Mouse (Mus musculus): Measurements from ENCODE around the gene Acsl1. TPM values are rescaled to one million over a fixed set of nuclear protein-coding genes. Genes with fewer than 3 reads are reported as not detected.

Gene Acsl1
- polyA plus RNA-seq, 1 experiment from 2014 or later: 17.2 TPM

DNA sequence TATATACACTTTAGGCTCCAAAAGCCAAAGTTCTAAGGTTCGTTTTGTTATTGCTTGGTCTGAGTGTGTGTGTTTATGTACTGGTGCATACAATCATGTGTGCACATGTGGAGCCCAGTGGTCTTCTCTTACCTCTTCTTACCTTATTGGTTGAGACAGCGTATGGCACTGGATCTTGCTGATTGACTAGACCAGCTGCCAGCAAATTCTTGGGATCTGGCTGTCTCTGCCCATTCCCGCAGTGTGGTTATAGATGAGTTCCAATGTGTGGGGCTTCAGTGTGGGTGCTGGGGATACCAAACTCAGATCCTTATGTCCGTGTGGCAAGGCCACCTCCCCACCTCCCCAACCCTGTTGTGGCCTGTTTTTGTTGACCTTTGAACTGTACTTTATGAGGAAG is 21.8 kb upstream of the Acsl1 start:
- H3K4me3 ChIP-seq (replicated peaks): no peak overlapping the region
- no peak for ATAC-seq (ENCODE audit: low FRiP score)
- WGBS: 89% methylated on average over 4 of the region's 4 CpGs
- H3K4me1 ChIP-seq: 0 out of 2 replicates have a peak, but pooled peaks cover 3% of the 10 kb centered on the region
- H3K9me3 ChIP-seq (replicated peaks): no peaks in the 10 kb centered on the region
- H3K36me3 ChIP-seq: no peaks in the 10 kb centered on the region
- H3K4me2 ChIP-seq: no peak overlapping the region
- H3K27me3 ChIP-seq (replicated peaks): 0 out of 2 replicates have a peak, but pooled peaks cover 3% of the 10 kb centered on the region
- H3K27ac ChIP-seq (replicated peaks): no peak overlapping the region
- H3K9ac ChIP-seq (replicated peaks): no peak overlapping the region

DNA sequence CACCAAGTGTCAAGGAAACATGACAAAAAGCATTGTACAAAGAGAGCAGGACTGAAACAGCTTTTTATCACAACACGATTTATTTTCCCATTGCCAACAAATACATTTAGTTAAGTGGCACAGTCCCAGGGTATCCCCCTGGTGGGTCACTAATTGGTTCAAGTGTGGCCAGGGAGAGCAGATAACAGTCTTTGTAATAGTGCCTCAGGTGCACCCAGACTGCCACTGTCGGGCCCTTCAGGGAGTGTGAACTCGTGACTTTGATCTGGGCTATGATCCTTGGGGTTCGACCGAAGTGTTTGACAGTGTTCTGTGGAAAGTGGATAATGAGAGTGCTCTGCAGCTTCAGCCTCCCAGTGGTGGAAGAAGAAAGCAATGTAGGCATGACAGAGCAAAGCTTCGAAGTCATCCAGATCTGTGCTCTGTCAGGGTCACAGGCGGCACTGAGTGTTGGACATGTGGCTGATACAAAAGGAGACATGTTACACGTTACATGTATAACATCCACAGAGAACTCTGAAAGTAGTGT is 21.1 kb upstream of the Acsl1 start:
- Histone ChIP-seq H3K27ac (replicated peaks) (no peak overlapping the region), H3K4me1 (0 out of 2 replicates have a peak, but pooled peaks cover 3% of the 10 kb centered on the region), H3K9me3 (replicated peaks) (no peaks in the 10 kb centered on the region), H3K27me3 (replicated peaks) (0 out of 2 replicates have a peak, but pooled peaks cover 3% of the 10 kb centered on the region), H3K9ac (replicated peaks) (no peak overlapping the region), H3K4me2 (no peak overlapping the region), H3K36me3 (no peaks in the 10 kb centered on the region), H3K4me3 (replicated peaks) (no peak overlapping the region)
- ATAC-seq (ENCODE audit: low FRiP score): no peak
- 81% methylated on average over 8 of the region's 8 CpGs for WGBS

DNA sequence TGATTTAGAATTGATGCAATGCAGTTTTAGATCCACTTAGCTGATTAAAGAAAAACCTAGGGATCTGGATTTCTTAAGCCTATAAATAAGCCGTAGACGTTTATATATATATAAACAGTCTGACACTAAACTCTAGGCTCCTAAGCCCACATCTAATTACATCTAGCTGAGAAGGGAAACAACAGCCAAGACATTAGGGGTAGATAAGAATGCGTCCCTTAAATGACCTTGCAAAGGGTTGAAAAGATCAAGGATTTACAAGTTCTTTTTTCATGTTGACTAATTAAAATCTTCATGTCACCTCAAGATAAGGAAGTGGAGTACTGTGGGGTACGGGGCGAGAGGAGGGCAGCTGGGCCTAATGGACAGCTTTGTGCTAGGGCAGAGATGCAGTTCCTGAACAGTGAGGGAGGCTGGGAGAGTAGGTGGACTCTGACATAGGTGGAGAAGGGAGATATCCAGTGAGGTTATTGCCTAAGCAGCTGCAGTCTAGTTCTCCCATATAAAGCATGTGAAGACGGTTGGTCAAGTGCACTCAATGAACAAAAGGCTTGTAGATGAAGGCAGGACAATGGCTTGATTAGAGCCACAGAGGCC is 12.5 kb upstream of the Acsl1 start:
- H3K36me3 ChIP-seq: no peaks in the 10 kb centered on the region
- WGBS: 76% methylated on average over 6 of the region's 6 CpGs

DNA sequence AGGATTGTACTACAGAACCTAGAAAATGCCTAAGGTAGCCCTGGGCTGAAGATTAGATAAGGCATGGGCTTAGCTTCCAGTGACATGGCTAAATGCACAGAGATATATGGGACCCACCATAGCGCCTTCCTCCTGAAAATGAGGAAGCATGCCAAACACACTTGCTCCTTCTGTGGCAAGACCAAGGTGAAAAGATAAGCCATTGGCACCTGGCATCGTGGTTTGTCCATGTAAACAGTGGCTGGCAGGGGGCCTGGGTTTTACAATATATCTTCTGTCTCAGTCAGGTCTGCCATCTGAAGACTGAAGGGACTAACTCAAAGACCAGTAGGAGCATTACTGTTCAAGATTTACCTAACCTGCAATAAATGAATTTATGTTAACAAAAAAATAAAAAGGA is 2.4 kb upstream of the Acsl1 start:
- no peak overlapping the region for H3K27ac ChIP-seq (replicated peaks)
- ATAC-seq (ENCODE audit: low FRiP score): no peak
- no peak overlapping the region for H3K9ac ChIP-seq (replicated peaks)
- H3K9me3 ChIP-seq (replicated peaks): no peaks in the 10 kb centered on the region
- WGBS: 85% methylated on average over 2 of the region's 2 CpGs
- peaks cover 12% of the 10 kb centered on the region for H3K4me1 ChIP-seq
- no peaks in the 10 kb centered on the region for H3K36me3 ChIP-seq
- H3K4me3 ChIP-seq (replicated peaks): no peak overlapping the region
- H3K4me2 ChIP-seq: no peak overlapping the region
- H3K27me3 ChIP-seq (replicated peaks): no peaks in the 10 kb centered on the region

More for the DNA sequence above, 12.5 kb upstream of the Acsl1 start:
- ATAC-seq (ENCODE audit: low FRiP score): no peak
- Histone ChIP-seq H3K9ac (replicated peaks) (no peak overlapping the region), H3K27me3 (replicated peaks) (no peaks in the 10 kb centered on the region), H3K4me3 (replicated peaks) (no peak overlapping the region), H3K9me3 (replicated peaks) (no peaks in the 10 kb centered on the region), H3K4me1 (no peaks in the 10 kb centered on the region), H3K4me2 (no peak overlapping the region), H3K27ac (replicated peaks) (no peak overlapping the region)

DNA sequence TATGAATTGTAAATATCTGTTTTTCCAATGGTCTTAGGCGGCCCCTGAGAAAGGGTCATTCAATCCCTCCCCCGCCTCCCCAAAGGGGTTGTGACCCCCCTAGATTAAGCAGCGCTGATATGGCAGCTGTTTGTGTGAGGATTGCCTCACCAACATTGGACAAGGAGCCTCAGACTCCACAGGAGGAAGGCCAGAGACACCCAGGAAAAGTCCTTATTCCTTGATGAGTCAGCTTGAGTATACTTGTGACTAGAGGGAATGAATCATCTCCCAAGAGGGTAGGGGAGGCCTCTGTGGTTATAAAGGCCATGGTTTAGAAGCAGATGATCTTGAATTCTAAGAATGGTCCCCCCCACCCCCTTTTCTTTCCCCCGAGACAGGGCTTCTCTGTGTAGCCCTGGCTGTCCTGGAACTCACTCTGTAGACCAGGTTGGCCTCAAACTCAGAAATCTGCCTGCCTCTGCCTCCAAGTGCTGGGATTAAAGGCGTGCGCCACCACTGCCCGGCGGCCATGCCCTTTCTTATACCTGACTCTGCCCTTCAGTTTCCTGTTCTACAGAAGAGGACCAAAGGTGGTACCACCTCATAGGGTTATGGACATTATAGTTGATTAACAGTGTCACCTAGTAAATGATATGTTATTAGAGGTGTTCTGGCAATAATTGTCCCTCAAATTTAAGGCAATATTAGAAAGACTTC is 1.6 kb upstream of the Acsl1 start:
- Histone ChIP-seq H3K9me3 (replicated peaks) (no peaks in the 10 kb centered on the region), H3K4me2 (no peak overlapping the region), H3K9ac (replicated peaks) (no peak overlapping the region), H3K27ac (replicated peaks) (no peak overlapping the region), H3K27me3 (replicated peaks) (no peaks in the 10 kb centered on the region), H3K36me3 (no peaks in the 10 kb centered on the region), H3K4me3 (replicated peaks) (no peak overlapping the region), H3K4me1 (peaks cover 14% of the 10 kb centered on the region)
- 91% methylated on average over 8 of the region's 8 CpGs for WGBS
- ATAC-seq (ENCODE audit: low FRiP score): no peak

DNA sequence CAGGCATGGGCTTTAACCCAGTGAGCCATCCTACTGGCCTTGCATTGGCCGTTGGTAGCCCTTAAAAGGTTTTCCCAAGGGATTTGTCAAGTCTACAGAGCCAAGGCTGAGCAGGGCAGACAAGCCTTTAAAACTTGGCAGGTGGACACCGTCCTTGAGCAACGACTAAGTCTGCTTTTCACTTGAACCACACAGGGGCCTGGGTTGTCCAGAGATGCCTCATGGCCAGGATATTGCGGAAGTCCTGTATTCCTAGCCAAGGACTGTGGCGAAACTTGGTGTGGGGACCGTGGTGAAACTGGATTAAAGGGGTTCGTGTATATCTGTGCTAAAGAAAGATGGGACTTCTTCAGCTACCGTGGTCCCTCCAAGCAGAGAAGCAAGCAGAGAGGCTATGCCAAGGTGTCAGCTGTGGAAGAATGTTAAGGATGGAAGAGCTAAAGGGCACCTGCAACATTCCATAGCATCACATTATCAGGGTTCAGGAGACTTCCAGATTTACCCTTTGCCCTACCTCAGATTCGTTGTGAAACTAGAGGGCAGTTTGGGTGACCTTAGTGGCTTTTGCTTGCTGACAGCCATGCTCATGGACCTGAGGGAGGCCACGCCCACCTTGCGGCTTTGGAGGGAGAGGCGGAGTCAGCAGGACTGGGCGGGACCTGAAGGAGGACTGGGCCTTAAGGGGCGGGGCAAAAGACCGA is 596 bp upstream of the Acsl1 start:
- H3K9me3 ChIP-seq (replicated peaks): no peaks in the 10 kb centered on the region
- H3K27ac ChIP-seq (replicated peaks): peak overlapping the region; percentile 86
- H3K4me2 ChIP-seq: peak overlapping the region; percentile 73
- H3K4me1 ChIP-seq: peaks cover 14% of the 10 kb centered on the region
- no peaks in the 10 kb centered on the region for H3K36me3 ChIP-seq
- no peaks in the 10 kb centered on the region for H3K27me3 ChIP-seq (replicated peaks)
- no peak overlapping the region for H3K9ac ChIP-seq (replicated peaks)
- peak overlapping the region; percentile 77 for H3K4me3 ChIP-seq (replicated peaks)
- 40% methylated on average over 15 of the region's 15 CpGs for WGBS
- ATAC-seq (ENCODE audit: low FRiP score): peak; percentile 57

DNA sequence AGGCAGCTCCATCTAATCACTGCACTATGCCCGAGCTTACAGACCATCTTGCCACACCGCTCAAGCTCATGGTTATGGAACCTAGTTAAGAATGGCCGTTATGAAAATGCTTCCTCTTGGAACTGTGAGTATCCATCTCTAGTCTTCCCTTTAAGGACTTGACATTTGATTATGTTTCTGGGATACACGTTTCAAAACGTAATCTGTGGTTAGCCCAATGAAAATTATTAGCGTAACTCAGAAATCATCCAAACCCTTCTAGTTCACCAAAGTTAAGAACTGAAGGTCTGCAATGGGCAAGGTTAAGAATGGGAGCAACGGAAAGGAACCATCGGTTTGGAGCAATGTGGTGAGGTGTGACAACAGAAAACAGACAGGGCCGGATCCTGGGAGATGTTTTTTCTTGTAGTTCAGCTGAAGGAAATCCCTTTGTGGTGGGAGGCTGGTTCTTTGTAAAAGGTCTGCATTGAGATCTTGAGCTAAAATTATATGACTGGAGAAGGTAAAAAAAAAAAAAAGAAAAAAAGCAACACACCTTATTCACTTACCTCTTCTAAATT is 1.2 kb downstream of the Acsl1 start:
- peak overlapping the region; percentile 82 for H3K9ac ChIP-seq (replicated peaks)
- ATAC-seq (ENCODE audit: low FRiP score): no peak
- H3K4me3 ChIP-seq (replicated peaks): peak overlapping the region; percentile 77
- H3K27ac ChIP-seq (replicated peaks): 0 out of 2 replicates have a peak overlapping the region, but pooled peaks have one; percentile 86
- H3K4me2 ChIP-seq: peak overlapping the region; percentile 73
- H3K36me3 ChIP-seq: no peaks in the 10 kb centered on the region
- H3K9me3 ChIP-seq (replicated peaks): no peaks in the 10 kb centered on the region
- peaks cover 14% of the 10 kb centered on the region for H3K4me1 ChIP-seq
- WGBS: 37% methylated on average over 9 of the region's 9 CpGs
- H3K27me3 ChIP-seq (replicated peaks): no peaks in the 10 kb centered on the region

DNA sequence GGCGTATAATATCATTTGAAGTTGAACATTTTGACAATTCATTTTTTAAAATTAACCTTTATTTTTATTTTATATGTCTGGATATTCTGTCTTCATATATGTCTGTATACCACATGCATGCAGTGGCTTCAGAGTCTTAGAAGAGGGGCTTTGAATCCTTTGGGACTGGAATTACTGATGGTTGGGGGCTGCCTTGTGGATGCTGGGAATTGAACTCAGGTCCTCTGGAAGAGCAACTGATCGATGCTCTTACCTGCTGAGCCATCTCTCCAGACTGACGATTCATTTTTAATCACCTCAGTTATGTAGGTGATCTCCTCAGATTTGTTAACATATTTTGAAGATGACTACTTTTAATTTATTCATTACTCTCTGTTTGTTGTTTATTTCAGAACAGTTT is 3.3 kb downstream of the Acsl1 start:
- Histone ChIP-seq H3K27ac (replicated peaks) (no peak overlapping the region), H3K9ac (replicated peaks) (no peak overlapping the region), H3K36me3 (no peaks in the 10 kb centered on the region), H3K9me3 (replicated peaks) (no peaks in the 10 kb centered on the region), H3K27me3 (replicated peaks) (no peaks in the 10 kb centered on the region), H3K4me3 (replicated peaks) (no peak overlapping the region), H3K4me2 (no peak overlapping the region), H3K4me1 (peaks cover 14% of the 10 kb centered on the region)
- WGBS: 97% methylated on average over 3 of the region's 3 CpGs
- ATAC-seq (ENCODE audit: low FRiP score): no peak

DNA sequence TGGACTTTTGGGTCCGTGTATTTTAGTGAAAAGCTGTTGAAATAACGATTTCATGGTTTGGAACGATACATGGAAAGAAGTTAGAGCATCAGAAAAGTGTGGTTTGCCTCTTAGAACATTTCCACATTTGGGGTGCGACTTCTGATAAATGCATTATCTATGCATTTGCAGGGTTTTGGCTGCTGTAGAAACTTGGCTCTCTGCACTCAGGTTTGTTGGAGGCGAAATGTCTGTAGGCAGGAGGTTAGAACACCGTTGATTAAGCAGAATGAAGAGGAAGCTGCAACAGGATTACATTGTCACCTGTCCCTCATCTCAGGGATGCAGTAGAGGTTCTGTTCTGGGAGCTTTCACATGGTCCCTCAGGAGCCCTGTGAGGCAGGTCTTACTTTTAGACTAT is 3.8 kb downstream of the Acsl1 start:
- Histone ChIP-seq H3K27ac (replicated peaks) (no peak overlapping the region), H3K4me3 (replicated peaks) (no peak overlapping the region), H3K4me1 (peaks cover 14% of the 10 kb centered on the region), H3K9ac (replicated peaks) (no peak overlapping the region), H3K9me3 (replicated peaks) (no peaks in the 10 kb centered on the region), H3K36me3 (no peaks in the 10 kb centered on the region), H3K27me3 (replicated peaks) (no peaks in the 10 kb centered on the region), H3K4me2 (no peak overlapping the region)
- no peak for ATAC-seq (ENCODE audit: low FRiP score)
- 91% methylated on average over 6 of the region's 6 CpGs for WGBS

DNA sequence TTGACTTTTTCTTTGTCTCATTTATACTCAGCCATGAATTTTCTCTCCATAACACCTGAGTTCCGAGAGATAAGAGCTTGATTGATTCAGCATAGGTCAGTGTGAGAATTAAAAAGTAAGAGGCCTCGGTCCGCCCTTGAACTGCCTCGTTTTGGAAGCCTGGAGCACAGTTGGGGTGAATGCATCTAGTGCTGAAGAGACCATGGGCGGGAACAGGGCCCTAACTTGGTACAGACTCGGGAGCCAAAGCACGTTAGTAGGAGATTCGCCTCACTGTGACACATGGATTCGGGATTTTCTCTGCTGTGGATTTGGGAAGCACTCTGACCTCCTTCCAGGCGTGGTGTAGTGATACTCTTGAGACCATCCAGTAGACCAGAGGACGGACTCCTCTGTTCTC is 4.6 kb downstream of the Acsl1 start:
- H3K4me3 ChIP-seq (replicated peaks): no peak overlapping the region
- H3K27me3 ChIP-seq (replicated peaks): no peaks in the 10 kb centered on the region
- H3K4me1 ChIP-seq: peaks cover 20% of the 10 kb centered on the region
- H3K9me3 ChIP-seq (replicated peaks): no peaks in the 10 kb centered on the region
- H3K4me2 ChIP-seq: no peak overlapping the region
- H3K27ac ChIP-seq (replicated peaks): no peak overlapping the region
- ATAC-seq (ENCODE audit: low FRiP score): no peak
- H3K9ac ChIP-seq (replicated peaks): no peak overlapping the region
- WGBS: 89% methylated on average over 11 of the region's 11 CpGs
- no peaks in the 10 kb centered on the region for H3K36me3 ChIP-seq

DNA sequence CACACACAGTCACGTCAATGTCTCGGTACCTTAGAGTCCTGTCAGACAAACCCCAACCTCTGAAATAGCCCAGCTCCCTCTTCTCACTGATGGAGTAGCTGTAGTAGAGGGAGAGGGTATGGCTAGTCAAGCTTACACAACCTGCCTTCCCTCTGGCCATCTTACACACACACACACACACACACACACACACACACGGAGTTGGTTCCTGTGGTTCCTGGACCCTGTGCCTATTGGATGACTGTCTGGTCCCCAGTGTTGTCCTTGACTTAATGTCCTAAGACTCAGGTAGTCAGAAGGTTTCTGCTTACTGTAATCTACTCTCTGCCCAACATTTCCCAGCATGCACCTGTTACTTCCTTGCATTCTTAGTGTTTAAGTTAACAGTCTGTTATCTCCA is 5.1 kb downstream of the Acsl1 start:
- Histone ChIP-seq H3K4me1 (peaks cover 24% of the 10 kb centered on the region), H3K9ac (replicated peaks) (no peak overlapping the region), H3K9me3 (replicated peaks) (no peaks in the 10 kb centered on the region), H3K27me3 (replicated peaks) (no peaks in the 10 kb centered on the region), H3K4me2 (no peak overlapping the region), H3K36me3 (no peaks in the 10 kb centered on the region), H3K4me3 (replicated peaks) (no peak overlapping the region), H3K27ac (replicated peaks) (no peak overlapping the region)
- no peak for ATAC-seq (ENCODE audit: low FRiP score)
- WGBS: 93% methylated on average over 3 of the region's 3 CpGs
